Mouse (Mus musculus) C2C12 (cell line): Measurements from ENCODE around the gene Cobll1. TPM values are rescaled to one million over a fixed set of nuclear protein-coding genes. Genes with fewer than 3 reads are reported as not detected.

Experiments
- H3K27me3 ChIP-seq: one replicate; pipeline ENCODE4 v1.6.1; 2011; ENCODE audit not compliant: control insufficient read depth, insufficient read depth, insufficient read length
- H3K36me3 ChIP-seq: one replicate; pipeline ENCODE4 v1.6.1; 2011; ENCODE audit not compliant: control insufficient read depth, insufficient read depth
- H3K4me3 ChIP-seq: one replicate; pipeline ENCODE4 v1.5.1; 2011; ENCODE audit warnings: mild to moderate bottlenecking, control low read depth; ENCODE audit not compliant: poor library complexity, insufficient read depth, severe bottlenecking
- H3K79me2 ChIP-seq: one replicate; pipeline ENCODE4 v1.6.1; 2011; ENCODE audit not compliant: control insufficient read depth, insufficient read depth
- H3K79me3 ChIP-seq: one replicate; pipeline ENCODE4 v1.6.1; 2011; ENCODE audit warnings: low read depth, control low read depth
- H3ac ChIP-seq: one replicate; pipeline ENCODE3; 2011; ENCODE audit warnings: low read depth; ENCODE audit not compliant: control insufficient read depth, insufficient read length
- CEBPB ChIP-seq: IDR thresholded peaks from one replicate; pipeline ENCODE4 v1.6.1; 2011; ENCODE audit warnings: low read depth, mild to moderate bottlenecking, control low read depth, moderate library complexity
- CTCF ChIP-seq: IDR thresholded peaks from one replicate; pipeline ENCODE4 v1.5.1; 2011; ENCODE audit not compliant: control insufficient read depth, insufficient read depth, insufficient read length
- FOSL1 ChIP-seq: IDR thresholded peaks from one replicate; pipeline ENCODE4 v1.8.0; 2011; ENCODE audit warnings: mild to moderate bottlenecking, low read length; ENCODE audit not compliant: poor library complexity, insufficient read depth, severe bottlenecking
- MAX ChIP-seq: IDR thresholded peaks from one replicate; pipeline ENCODE4 v1.6.1; 2011; ENCODE audit warnings: mild to moderate bottlenecking, control low read depth
- MYOD1 ChIP-seq: IDR thresholded peaks from one replicate; pipeline ENCODE4 v1.6.1; 2011; ENCODE audit warnings: low read depth; ENCODE audit not compliant: control insufficient read depth, insufficient read length
- MYOG ChIP-seq: IDR thresholded peaks from one replicate; pipeline ENCODE4 v1.6.1; 2011; ENCODE audit not compliant: control insufficient read depth, insufficient read length; ENCODE audit errors: extremely low read depth
- USF1 ChIP-seq: IDR thresholded peaks from one replicate; pipeline ENCODE4 v1.6.1; 2011; ENCODE audit warnings: low read depth, mild to moderate bottlenecking, control low read depth, moderate library complexity
- polyA plus RNA-seq: library from polyadenylated mRNA; unstranded; fragments of >200 nt; fragmentation: generic; extraction: Trizol; gene quantifications from one replicate; pipeline ENCODE4 v1.2.1, GENCODE M21; 2012; ENCODE audit warnings: missing spikeins

Cobll1 gene
- polyA plus RNA-seq, 1 experiment, result 16.3 TPM

- Histone ChIP-seq H3K4me3 (no peak overlapping the region), H3K79me2 (peaks cover 96% of the 10 kb centered on the region), H3K27me3 (no peaks in the 10 kb centered on the region), H3ac (no peak overlapping the region), H3K36me3 (no peaks in the 10 kb centered on the region), H3K79me3 (peaks cover 71% of the 10 kb centered on the region)
- TF ChIP-seq MAX, result no peak
- TF ChIP-seq CTCF, result no peak
- TF ChIP-seq USF1, result no peak
- TF ChIP-seq MYOD1, result no peak
- no peak for TF ChIP-seq MYOG
- no peak for TF ChIP-seq FOSL1
- no peak for TF ChIP-seq CEBPB
Measured at GRCm38 (mm10) chr2:65187652-65188051, 51.6 kb downstream of the Cobll1 start.

GRCm38 (mm10) chr2:65187164-65187563, 52.0 kb downstream of the Cobll1 start:
- Histone ChIP-seq H3K79me2 (peaks cover 96% of the 10 kb centered on the region), H3K79me3 (peaks cover 76% of the 10 kb centered on the region), H3K36me3 (no peaks in the 10 kb centered on the region), H3K27me3 (no peaks in the 10 kb centered on the region), H3ac (no peak overlapping the region), H3K4me3 (no peak overlapping the region)
- no peak for TF ChIP-seq USF1
- TF ChIP-seq CTCF, result no peak
- no peak for TF ChIP-seq MYOD1
- no peak for TF ChIP-seq FOSL1
- TF ChIP-seq CEBPB, result no peak
- no peak for TF ChIP-seq MYOG
- TF ChIP-seq MAX, result no peak

DNA sequence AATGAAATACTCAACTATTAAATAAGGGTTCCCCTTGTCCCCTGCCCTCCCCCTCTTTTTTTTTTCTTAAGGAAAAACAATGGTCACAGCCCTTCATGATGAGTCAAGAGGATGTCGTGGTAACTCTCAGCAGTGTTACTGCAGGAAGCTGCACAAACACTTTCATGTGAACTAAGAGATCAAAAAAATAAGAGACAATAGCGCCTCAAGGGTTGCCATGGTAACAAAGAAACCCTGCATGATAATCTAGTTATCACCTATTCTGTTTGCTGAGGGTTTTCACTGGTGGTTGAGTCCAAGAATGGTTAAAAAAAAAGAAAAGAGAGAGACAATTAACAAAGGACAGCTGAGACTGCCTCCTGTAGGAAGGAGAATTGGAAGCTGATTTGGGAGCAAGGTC, 56.5 kb downstream of the Cobll1 start:
- peaks cover 98% of the 10 kb centered on the region for H3K79me2 ChIP-seq
- H3K27me3 ChIP-seq, result no peaks in the 10 kb centered on the region
- peaks cover 22% of the 10 kb centered on the region for H3K36me3 ChIP-seq
- no peak for TF ChIP-seq FOSL1
- TF ChIP-seq MAX, result no peak
- TF ChIP-seq USF1, result no peak
- no peak for TF ChIP-seq MYOG
- TF ChIP-seq CTCF, result no peak
- TF ChIP-seq CEBPB, result no peak
- no peak for TF ChIP-seq MYOD1
- peaks cover 74% of the 10 kb centered on the region for H3K79me3 ChIP-seq
- no peak overlapping the region for H3ac ChIP-seq
- no peak overlapping the region for H3K4me3 ChIP-seq

DNA sequence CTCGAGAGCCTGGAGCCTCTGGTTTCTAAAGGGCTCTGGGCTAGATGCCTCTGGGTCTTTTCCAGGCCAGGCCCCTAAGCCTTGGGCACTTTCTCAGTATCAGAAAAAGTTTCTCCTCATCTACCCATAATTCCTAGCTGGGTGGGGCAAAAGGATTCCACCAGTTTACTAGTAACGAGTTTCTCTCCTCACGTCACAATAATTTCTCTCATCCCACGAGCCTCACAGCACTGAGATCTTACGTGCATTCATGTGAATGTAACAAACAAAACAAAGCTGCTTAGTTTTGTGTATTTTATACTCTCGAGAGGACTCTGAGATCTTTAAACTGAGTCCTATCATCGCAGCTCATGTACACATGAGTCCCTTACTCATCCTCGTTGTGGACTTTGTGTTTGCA, 57.5 kb downstream of the Cobll1 start:
- no peak for TF ChIP-seq CTCF
- no peak for TF ChIP-seq USF1
- no peak for TF ChIP-seq FOSL1
- TF ChIP-seq MYOG, result no peak
- TF ChIP-seq CEBPB, result no peak
- TF ChIP-seq MYOD1, result no peak
- TF ChIP-seq MAX, result no peak
- H3K4me3 ChIP-seq, result no peak overlapping the region
- no peaks in the 10 kb centered on the region for H3K27me3 ChIP-seq
- H3ac ChIP-seq, result no peak overlapping the region
- H3K36me3 ChIP-seq, result peaks cover 22% of the 10 kb centered on the region
- peaks cover 70% of the 10 kb centered on the region for H3K79me3 ChIP-seq
- H3K79me2 ChIP-seq, result peaks cover 98% of the 10 kb centered on the region

DNA sequence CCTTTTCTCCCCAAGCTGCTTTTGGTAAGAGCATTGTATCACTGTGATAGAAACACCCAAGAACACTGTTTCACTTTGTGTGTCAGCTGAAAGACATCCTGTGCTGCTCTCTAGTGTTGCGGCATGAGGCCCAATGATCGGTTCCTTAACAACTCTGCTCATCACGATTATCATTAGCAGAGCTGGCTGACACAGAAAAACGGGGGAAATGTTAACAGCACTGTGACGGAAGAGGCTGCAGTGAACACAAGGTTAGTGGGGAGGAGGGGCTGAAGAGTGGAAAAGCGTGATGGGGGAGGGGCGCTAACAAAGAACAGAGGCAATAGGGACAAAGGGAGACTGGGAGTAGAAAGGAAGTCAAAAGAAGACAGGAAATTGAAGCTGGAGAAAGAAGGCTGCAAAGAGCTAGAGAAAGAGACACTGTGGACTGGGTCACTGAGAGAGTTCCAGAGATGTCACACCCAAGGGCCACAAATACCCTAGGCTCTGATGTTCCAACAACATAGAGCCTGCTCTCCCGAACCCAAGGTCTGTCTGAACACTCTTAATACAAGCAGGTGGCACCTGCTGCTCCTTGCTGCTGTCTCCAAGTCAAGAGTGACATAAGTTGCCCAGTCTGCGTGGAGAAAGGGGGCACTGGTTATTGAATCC, 58.0 kb downstream of the Cobll1 start:
- no peak for TF ChIP-seq CEBPB
- no peak for TF ChIP-seq MYOD1
- no peak for TF ChIP-seq USF1
- TF ChIP-seq MYOG, result no peak
- no peak for TF ChIP-seq MAX
- no peak for TF ChIP-seq FOSL1
- no peak for TF ChIP-seq CTCF
- no peaks in the 10 kb centered on the region for H3K27me3 ChIP-seq
- H3K36me3 ChIP-seq, result peaks cover 22% of the 10 kb centered on the region
- H3K4me3 ChIP-seq, result no peak overlapping the region
- peaks cover 71% of the 10 kb centered on the region for H3K79me3 ChIP-seq
- H3K79me2 ChIP-seq, result peaks cover 98% of the 10 kb centered on the region
- no peak overlapping the region for H3ac ChIP-seq
